Mouse (Mus musculus) urinary bladder, adult 18-20 months (tissue): ENCODE measurements at regions not wholly inside any gene's neighbourhood (a gene's known extent, or its start where the extent isn't known, plus 50 kb on each side); places are given as distances from the start of the nearest gene placed in this dataset.
A peak's percentile ranks its signal among the peaks of the same experiment; 100 is the strongest.

ENCODE experiments used
- DNase-seq, 2 experiments: peaks; one replicate each; pipeline ENCODE4 v3.0.0; 2022; ENCODE audit warnings: low spot score in 2 of 2, mixed read lengths in 2 of 2

GRCm38 (mm10) chr12:70523379-70523778, 70.5 kb downstream of the Tmx1 start:
- DNase-seq: no peak

GRCm38 (mm10) chr12:70524703-70525102, 71.8 kb downstream of the Tmx1 start:
- DNase-seq: no peak

- no peak for DNase-seq
These were observed 78.8 kb downstream of the Tmx1 start for GRCm38 (mm10) chr12:70531661-70532060.

- no peak for DNase-seq
These were observed 79.3 kb downstream of the Tmx1 start for GRCm38 (mm10) chr12:70532225-70532624.

GRCm38 (mm10) chr12:70532843-70533242, 79.9 kb downstream of the Tmx1 start:
- DNase-seq: no peak

GRCm38 (mm10) chr12:70533375-70533935, 80.6 kb downstream of the Tmx1 start:
- DNase-seq: no peak

GRCm38 (mm10) chr12:70539124-70539523, 86.2 kb downstream of the Tmx1 start:
- DNase-seq: no peak

GRCm38 (mm10) chr12:70539856-70540255, 87.0 kb downstream of the Tmx1 start:
- DNase-seq: no peak

GRCm38 (mm10) chr12:70541432-70541831, 88.5 kb downstream of the Tmx1 start:
- DNase-seq: no peak

- no peak for DNase-seq
These were observed 90.4 kb downstream of the Tmx1 start for GRCm38 (mm10) chr12:70543299-70543698.

GRCm38 (mm10) chr12:70544326-70544725, 91.4 kb downstream of the Tmx1 start:
- no peak for DNase-seq

GRCm38 (mm10) chr12:70544850-70545510, 92.1 kb downstream of the Tmx1 start:
- peak; percentile 53 to 78 for DNase-seq

- no peak for DNase-seq
These were observed 94.3 kb downstream of the Tmx1 start for GRCm38 (mm10) chr12:70547199-70547598.

- no peak for DNase-seq
These were observed 96.4 kb downstream of the Tmx1 start for GRCm38 (mm10) chr12:70549296-70549695.

- DNase-seq: no peak
These were observed 101.0 kb downstream of the Tmx1 start for GRCm38 (mm10) chr12:70553866-70554265.

- no peak for DNase-seq
These were observed 101.7 kb downstream of the Tmx1 start for GRCm38 (mm10) chr12:70554586-70554985.

- peak in 1 of 2 experiments; percentile 80 for DNase-seq
These were observed 102.8 kb downstream of the Tmx1 start for GRCm38 (mm10) chr12:70555723-70556122.

GRCm38 (mm10) chr12:70556820-70557219, 103.9 kb downstream of the Tmx1 start:
- no peak for DNase-seq

GRCm38 (mm10) chr12:70563446-70563845, 110.6 kb downstream of the Tmx1 start:
- no peak for DNase-seq

- DNase-seq: no peak
These were observed 122.8 kb downstream of the Tmx1 start for GRCm38 (mm10) chr12:70575665-70576064.

- DNase-seq: peak; percentile 50 to 79
These were observed 124.9 kb downstream of the Tmx1 start for GRCm38 (mm10) chr12:70577769-70578168.

- DNase-seq: no peak
These were observed 126.5 kb downstream of the Tmx1 start for GRCm38 (mm10) chr12:70579328-70579905.

GRCm38 (mm10) chr12:70586181-70586580, 133.3 kb downstream of the Tmx1 start:
- DNase-seq: no peak
